Mouse (Mus musculus) limb, embryonic 11.5 days (tissue): Measurements from ENCODE around the gene Rtn2. TPM values are rescaled to one million over a fixed set of nuclear protein-coding genes. Genes with fewer than 3 reads are reported as not detected.

Experiments
- ATAC-seq: fragments of 200-750 bp; cut with Nextera tagmentation; 2 replicates; pipeline ENCODE4 v1.8.0; 2017; ENCODE audit warnings: low read depth; ENCODE audit not compliant: insufficient number of reproducible peaks, low FRiP score, low TSS enrichment
- DNase-seq: peaks from one replicate; pipeline ENCODE4 v3.0.0-alpha.2; 2015; ENCODE audit warnings: low spot score
- H3K27ac ChIP-seq: fragments of 300-500 bp; sonication (generic); replicated peaks from 2 replicates; pipeline ENCODE4 v1.5.1; 2014; ENCODE audit warnings: low read depth, mild to moderate bottlenecking, low read length
- H3K27me3 ChIP-seq: fragments of 300-500 bp; sonication (generic); 2 replicates; pipeline ENCODE4 v1.6.1; 2014; ENCODE audit warnings: mild to moderate bottlenecking, low read length, mixed read lengths; ENCODE audit not compliant: control insufficient read depth, insufficient read depth
- H3K36me3 ChIP-seq: fragments of 300-500 bp; sonication (generic); 2 replicates; pipeline ENCODE4 v1.6.1; 2014; ENCODE audit warnings: mild to moderate bottlenecking, low read length, moderate library complexity, mixed read lengths; ENCODE audit not compliant: control insufficient read depth, insufficient read depth
- H3K4me1 ChIP-seq: fragments of 300-500 bp; sonication (generic); 2 replicates; pipeline ENCODE4 v1.6.1; 2014; ENCODE audit warnings: low read length, mixed read lengths; ENCODE audit not compliant: control insufficient read depth, insufficient read depth
- H3K4me2 ChIP-seq: fragments of 300-500 bp; sonication (generic); 2 replicates; pipeline ENCODE4 v1.6.1; 2014; ENCODE audit warnings: low read depth, mild to moderate bottlenecking, moderate library complexity; ENCODE audit not compliant: severe bottlenecking
- H3K4me3 ChIP-seq: fragments of 300-500 bp; sonication (generic); 2 replicates; pipeline ENCODE4 v1.5.1; 2014; ENCODE audit warnings: low read depth, low read length
- H3K9ac ChIP-seq: fragments of 300-500 bp; sonication (generic); 2 replicates; pipeline ENCODE4 v1.6.1; 2014; ENCODE audit warnings: mild to moderate bottlenecking, low read length
- H3K9me3 ChIP-seq: fragments of 300-500 bp; sonication (generic); 2 replicates; pipeline ENCODE4 v1.6.1; 2016; ENCODE audit warnings: low read length; ENCODE audit not compliant: control insufficient read depth
- WGBS: fragments of 180-500 bp; shearing (Covaris S2); extraction: QIAGEN DNeasy Blood & Tissue Kit; methylation state at CpG from one replicate; pipeline ENCODE4 v1.1.7; 2014; 5-methylcytosine and 5-hydroxymethylcytosine counted together
- polyA plus RNA-seq: library from polyadenylated mRNA; unstranded; fragments of >200 nt; fragmentation: Nextera tagmentation; extraction: Ambion mirVana; gene quantifications from 2 replicates; pipeline ENCODE4 v1.2.1, GENCODE M21; 2014

Rtn2 gene
- polyA plus RNA-seq, 1 experiment from 2014 or later, result 10.0 TPM

GRCm38 (mm10) chr7:19321464-19321863 lies 39.0 kb downstream of the Rtn2 start:
- Histone ChIP-seq H3K4me2 (no peak overlapping the region), H3K9me3 (no peaks in the 10 kb centered on the region), H3K9ac (no peak overlapping the region), H3K27ac (no peak overlapping the region), H3K4me1 (peaks cover 11% of the 10 kb centered on the region), H3K4me3 (no peak overlapping the region), H3K27me3 (peaks cover 9% of the 10 kb centered on the region; the same call in 1 of the 2 replicates), H3K36me3 (no peaks in the 10 kb centered on the region)
- ATAC-seq (no peak), DNase-seq (no peak)
- WGBS, result 68% methylated on average over 5 of the region's 5 CpGs

- DNase-seq (no peak), ATAC-seq (no peak)
- no peak overlapping the region for H3K4me2 ChIP-seq
- no peaks in the 10 kb centered on the region for H3K36me3 ChIP-seq
- H3K9ac ChIP-seq, result no peak overlapping the region
- H3K27me3 ChIP-seq, result peaks cover 9% of the 10 kb centered on the region; the same call in 1 of the 2 replicates
- no peak overlapping the region for H3K27ac ChIP-seq
- H3K9me3 ChIP-seq, result no peaks in the 10 kb centered on the region
- 49% methylated on average over 9 of the region's 9 CpGs for WGBS
- peaks cover 20% of the 10 kb centered on the region for H3K4me1 ChIP-seq
- no peak overlapping the region for H3K4me3 ChIP-seq
Observed at GRCm38 (mm10) chr7:19322489-19322888, 40.1 kb downstream of the Rtn2 start.

GRCm38 (mm10) chr7:19324221-19324620 lies 41.8 kb downstream of the Rtn2 start:
- DNase-seq, result no peak
- Histone ChIP-seq H3K27ac (no peak overlapping the region), H3K4me1 (peaks cover 23% of the 10 kb centered on the region), H3K27me3 (peaks cover 8% of the 10 kb centered on the region; the same call in 1 of the 2 replicates), H3K36me3 (no peaks in the 10 kb centered on the region), H3K4me2 (no peak overlapping the region), H3K9ac (no peak overlapping the region), H3K9me3 (no peaks in the 10 kb centered on the region), H3K4me3 (no peak overlapping the region)
- WGBS, result 88% methylated on average over 11 of the region's 11 CpGs
- no peak for ATAC-seq

- H3K4me3 ChIP-seq, result no peak overlapping the region
- 70% methylated on average over 21 of the region's 21 CpGs for WGBS
Observed at GRCm38 (mm10) chr7:19325262-19326199, 43.1 kb downstream of the Rtn2 start.

GRCm38 (mm10) chr7:19326359-19326758 lies 43.9 kb downstream of the Rtn2 start:
- DNase-seq (peak; percentile 89), ATAC-seq (peak; percentile 65)
- H3K4me2 ChIP-seq, result peak overlapping the region; percentile 65
- H3K27ac ChIP-seq, result peak overlapping the region; percentile 61; the same call in 1 of the 2 replicates
- H3K27me3 ChIP-seq, result peaks cover 6% of the 10 kb centered on the region; the same call in 1 of the 2 replicates
- 1% methylated on average over 18 of the region's 20 CpGs for WGBS
- no peaks in the 10 kb centered on the region for H3K36me3 ChIP-seq
- 0 out of 2 replicates have a peak overlapping the region, but pooled peaks have one; percentile 12 for H3K9ac ChIP-seq
- H3K4me1 ChIP-seq, result peaks cover 16% of the 10 kb centered on the region
- no peaks in the 10 kb centered on the region for H3K9me3 ChIP-seq
- peak overlapping the region; percentile 26; the same call in 1 of the 2 replicates for H3K4me3 ChIP-seq

More at GRCm38 (mm10) chr7:19325262-19326199, 43.1 kb downstream of the Rtn2 start:
- 0 out of 2 replicates have a peak overlapping the region, but pooled peaks have one; percentile 65 for H3K4me2 ChIP-seq
- peaks cover 16% of the 10 kb centered on the region for H3K4me1 ChIP-seq
- no peak for DNase-seq
- no peak overlapping the region for H3K27ac ChIP-seq
- peaks cover 7% of the 10 kb centered on the region; the same call in 1 of the 2 replicates for H3K27me3 ChIP-seq
- H3K9me3 ChIP-seq, result no peaks in the 10 kb centered on the region
- ATAC-seq, result no peak
- no peaks in the 10 kb centered on the region for H3K36me3 ChIP-seq
- no peak overlapping the region for H3K9ac ChIP-seq

- under 1% methylated on average over 22 of the region's 22 CpGs for WGBS
- peaks cover 16% of the 10 kb centered on the region for H3K4me1 ChIP-seq
- 0 out of 2 replicates have a peak, but pooled peaks have one; percentile 42 for ATAC-seq
Observed at GRCm38 (mm10) chr7:19327128-19327527, 44.7 kb downstream of the Rtn2 start.

GRCm38 (mm10) chr7:19327782-19328181 lies 45.4 kb downstream of the Rtn2 start:
- Histone ChIP-seq H3K4me3 (no peak overlapping the region), H3K4me2 (no peak overlapping the region), H3K9me3 (no peaks in the 10 kb centered on the region), H3K27me3 (peaks cover 2% of the 10 kb centered on the region; the same call in 1 of the 2 replicates), H3K4me1 (peaks cover 16% of the 10 kb centered on the region), H3K27ac (no peak overlapping the region), H3K36me3 (no peaks in the 10 kb centered on the region), H3K9ac (no peak overlapping the region)
- 83% methylated on average over 5 of the region's 5 CpGs for WGBS
- DNase-seq, result no peak
- no peak for ATAC-seq

More at GRCm38 (mm10) chr7:19327128-19327527, 44.7 kb downstream of the Rtn2 start:
- H3K4me3 ChIP-seq, result peak overlapping the region; percentile 26
- H3K36me3 ChIP-seq, result no peaks in the 10 kb centered on the region
- H3K27me3 ChIP-seq, result peaks cover 5% of the 10 kb centered on the region; the same call in 1 of the 2 replicates
- H3K27ac ChIP-seq, result peak overlapping the region; percentile 61; the same call in 1 of the 2 replicates
- H3K4me2 ChIP-seq, result peak overlapping the region; percentile 65
- peak; percentile 87 for DNase-seq
- no peaks in the 10 kb centered on the region for H3K9me3 ChIP-seq
- 0 out of 2 replicates have a peak overlapping the region, but pooled peaks have one; percentile 8 for H3K9ac ChIP-seq

GRCm38 (mm10) chr7:19328425-19328824 lies 46.0 kb downstream of the Rtn2 start:
- H3K9ac ChIP-seq, result no peak overlapping the region
- H3K4me3 ChIP-seq, result no peak overlapping the region
- ATAC-seq, result no peak
- no peaks in the 10 kb centered on the region for H3K36me3 ChIP-seq
- H3K4me1 ChIP-seq, result peaks cover 16% of the 10 kb centered on the region
- H3K27me3 ChIP-seq, result no peaks in the 10 kb centered on the region; the same call in 1 of the 2 replicates
- H3K27ac ChIP-seq, result no peak overlapping the region
- no peaks in the 10 kb centered on the region for H3K9me3 ChIP-seq
- no peak overlapping the region for H3K4me2 ChIP-seq
- no peak for DNase-seq
